Mouse (Mus musculus) cerebellum, adult 11-12 months (tissue): ENCODE measurements around the gene Rabif.
A peak's percentile ranks its signal among the peaks of the same experiment; 100 is the strongest.
"Not testable (repeated sequence)": the region's sequence is repeated elsewhere in the genome, so short reads cannot be mapped to it uniquely, and the experiment has no call there.

Source experiments
- DNase-seq: peaks from one replicate; pipeline ENCODE4 v3.0.0; 2022

The Rabif gene

GRCm38 (mm10) chr1:134494428-134495215 is at the start of gene Rabif:
TSS of gene Rabif (plus strand) at chr1:134494648.
- peak; percentile 99 for DNase-seq

GRCm38 (mm10) chr1:134445418-134445817 is 49.0 kb upstream of the Rabif start:
- no peak for DNase-seq

- not testable (repeated sequence) for DNase-seq
Observed at GRCm38 (mm10) chr1:134448537-134448936, 45.9 kb upstream of the Rabif start.

- DNase-seq, result no peak
Observed at GRCm38 (mm10) chr1:134450201-134450600, 44.2 kb upstream of the Rabif start.

GRCm38 (mm10) chr1:134450986-134451385 is 43.5 kb upstream of the Rabif start:
- DNase-seq, result peak; percentile 13

- peak; percentile 95 for DNase-seq
Observed at GRCm38 (mm10) chr1:134454904-134455824, 39.3 kb upstream of the Rabif start, which contains the start of gene Klhl12. TSS of gene Klhl12 (plus strand) at chr1:134455531.

GRCm38 (mm10) chr1:134456060-134456459 is 38.4 kb upstream of the Rabif start:
- DNase-seq, result no peak

- DNase-seq, result no peak
Observed at GRCm38 (mm10) chr1:134458139-134458727, 36.2 kb upstream of the Rabif start.

- no peak for DNase-seq
Observed at GRCm38 (mm10) chr1:134460294-134461284, 33.9 kb upstream of the Rabif start.

GRCm38 (mm10) chr1:134484623-134485022 is 9.8 kb upstream of the Rabif start:
- no peak for DNase-seq

- DNase-seq, result no peak
Observed at GRCm38 (mm10) chr1:134490903-134491801, 3.3 kb upstream of the Rabif start.

- DNase-seq, result no peak
Observed at GRCm38 (mm10) chr1:134492276-134492675, 2.2 kb upstream of the Rabif start.

- DNase-seq, result peak; percentile 28
Observed at GRCm38 (mm10) chr1:134493496-134493895, 952 bp upstream of the Rabif start.

- DNase-seq, result no peak
Observed at GRCm38 (mm10) chr1:134493956-134494355, 492 bp upstream of the Rabif start.

GRCm38 (mm10) chr1:134495216-134495539 is 730 bp downstream of the Rabif start:
- DNase-seq, result no peak

- no peak for DNase-seq
Observed at GRCm38 (mm10) chr1:134495991-134496390, 1.5 kb downstream of the Rabif start.

- DNase-seq, result no peak
Observed at GRCm38 (mm10) chr1:134500916-134501315, 6.5 kb downstream of the Rabif start.

GRCm38 (mm10) chr1:134506201-134506600 is 11.8 kb downstream of the Rabif start:
- no peak for DNase-seq

- DNase-seq, result no peak
Observed at GRCm38 (mm10) chr1:134510018-134510417, 15.6 kb downstream of the Rabif start.

GRCm38 (mm10) chr1:134512183-134512582 is 17.7 kb downstream of the Rabif start:
- no peak for DNase-seq

- DNase-seq, result no peak
Observed at GRCm38 (mm10) chr1:134512584-134512983, 18.1 kb downstream of the Rabif start.
